Mouse (Mus musculus): ENCODE data around the gene Eml4.

DNA sequence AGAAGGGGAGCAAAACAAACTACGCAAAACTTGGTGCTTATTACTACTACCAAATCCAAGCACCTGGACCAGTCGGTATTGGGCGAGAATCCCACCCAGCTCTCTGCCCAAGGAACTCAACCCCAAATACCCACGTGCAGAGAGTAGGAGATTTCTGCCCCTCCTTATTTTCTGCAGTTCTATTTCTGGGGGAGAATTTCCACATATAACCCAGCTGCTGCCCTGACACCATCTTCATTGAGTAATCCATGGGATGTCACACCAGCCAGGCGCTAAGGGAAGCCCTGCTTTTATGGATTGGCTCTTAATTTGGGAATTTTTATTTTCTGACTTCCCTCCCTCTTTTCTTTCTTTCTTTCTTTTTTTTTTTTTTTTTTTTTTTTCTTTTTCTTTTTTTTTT lies 38.9 kb upstream of the Eml4 start:
- TF ChIP-seq POLR2A (IDR thresholded peaks at IDR 0.05; ENCODE audit: insufficient read depth, low read depth, low read length) = no peak
- no peak for TF ChIP-seq EP300 (IDR thresholded peaks at IDR 0.05; ENCODE audit: insufficient read depth, low read depth, low read length)
